Mouse (Mus musculus): ENCODE data around the gene Ankrd12.

The Ankrd12 gene

DNA sequence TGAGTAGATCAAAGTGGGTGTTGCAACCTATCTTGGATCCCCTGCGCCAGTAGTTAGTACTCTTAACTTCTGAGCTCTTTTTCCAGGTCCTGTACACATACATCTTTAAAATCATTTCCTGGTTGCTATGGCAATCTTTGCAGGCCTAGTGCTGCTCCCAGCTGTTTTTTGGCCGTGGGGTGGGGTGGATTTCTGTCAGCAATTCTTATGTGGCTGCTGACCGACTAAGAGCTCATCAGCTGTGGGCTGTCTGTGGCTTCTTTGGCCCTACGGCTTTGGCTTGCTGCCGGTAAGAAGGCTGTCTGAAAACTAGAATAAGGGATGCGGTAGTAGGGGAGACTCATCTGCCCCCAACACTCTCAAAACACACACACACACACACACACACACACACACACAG is 33.9 kb upstream of the Ankrd12 start:
- no peak for TF ChIP-seq POU5F1 (IDR thresholded peaks at IDR 0.05; ENCODE audit: borderline replicate concordance, low read length)
- TF ChIP-seq NANOG (IDR thresholded peaks at IDR 0.05; ENCODE audit: borderline replicate concordance, low read length) = no peak
- TF ChIP-seq CTCF (conservative IDR thresholded peaks at IDR 0.05; ENCODE audit: low read length) = no peak
- Histone ChIP-seq H3K27me3 (ENCODE audit: insufficient read depth, low read length) (no peaks in the 10 kb centered on the region), H3K9me3 (ENCODE audit: low read length) (no peaks in the 10 kb centered on the region)

DNA sequence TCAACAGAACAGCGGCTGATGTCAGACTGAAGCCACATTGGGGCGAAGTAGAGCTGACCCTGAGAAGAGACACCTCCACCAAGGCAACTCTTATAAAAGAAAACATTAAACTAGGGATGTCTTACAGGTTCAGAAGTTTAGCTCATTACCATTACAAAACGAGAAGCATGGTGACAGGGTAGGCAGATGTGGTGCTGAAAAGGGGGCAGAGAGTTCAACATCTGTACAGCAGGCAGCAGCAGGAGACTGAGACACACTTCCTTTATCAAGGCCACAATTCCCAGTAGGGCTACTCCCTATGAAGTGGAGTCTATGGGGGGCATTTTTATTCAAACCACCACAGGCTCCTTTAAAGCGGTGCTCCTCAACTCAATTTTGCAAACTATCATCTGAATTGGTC is 31.3 kb upstream of the Ankrd12 start:
- Histone ChIP-seq H3K36me3 (ENCODE audit: insufficient read depth, low read length) (no peaks in the 10 kb centered on the region), H3K4me3 (replicated peaks; ENCODE audit: low read length) (peak overlapping the region; percentile 32; the same call in 1 of the 2 replicates), H3K9me3 (ENCODE audit: low read length) (no peaks in the 10 kb centered on the region), H3K27me3 (ENCODE audit: insufficient read depth, low read length) (no peaks in the 10 kb centered on the region), H3K4me1 (replicated peaks; ENCODE audit: low read depth, low read length) (peaks cover 82% of the 10 kb centered on the region)
- no peak for TF ChIP-seq POU5F1 (IDR thresholded peaks at IDR 0.05; ENCODE audit: borderline replicate concordance, low read length)
- no peak for TF ChIP-seq NANOG (IDR thresholded peaks at IDR 0.05; ENCODE audit: borderline replicate concordance, low read length)
- no peak for TF ChIP-seq CTCF (conservative IDR thresholded peaks at IDR 0.05; ENCODE audit: low read length)

More for the DNA sequence above, 33.9 kb upstream of the Ankrd12 start:
- Histone ChIP-seq H3K4me1 (replicated peaks; ENCODE audit: low read depth, low read length) (peaks cover 67% of the 10 kb centered on the region), H3K4me3 (replicated peaks; ENCODE audit: low read length) (peak overlapping the region; percentile 93), H3K36me3 (ENCODE audit: insufficient read depth, low read length) (peaks cover 24% of the 10 kb centered on the region)

DNA sequence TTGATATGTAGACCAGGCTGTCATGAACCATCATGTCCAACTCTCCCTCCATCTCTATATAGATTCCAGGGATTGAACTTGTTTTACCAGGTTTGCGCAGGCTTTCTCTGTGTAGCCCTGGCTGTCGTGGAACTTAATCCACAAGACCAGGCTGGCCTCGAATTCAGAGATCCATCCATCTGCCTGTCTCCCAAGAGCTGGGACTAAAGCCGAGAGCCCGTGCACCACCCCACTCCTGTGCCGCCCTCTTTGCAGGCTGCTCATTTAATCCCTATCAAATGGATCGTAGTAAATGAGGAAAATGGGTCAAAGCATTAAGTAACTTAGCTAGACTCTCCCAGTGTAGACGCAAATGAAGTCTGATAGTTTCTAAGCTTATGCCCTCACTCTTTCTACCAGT is 30.6 kb upstream of the Ankrd12 start:
- TF ChIP-seq CTCF (conservative IDR thresholded peaks at IDR 0.05; ENCODE audit: low read length) (no peak; the same call in 1 of the 2 replicates), NANOG (IDR thresholded peaks at IDR 0.05; ENCODE audit: borderline replicate concordance, low read length) (no peak), POU5F1 (IDR thresholded peaks at IDR 0.05; ENCODE audit: borderline replicate concordance, low read length) (no peak)
- H3K4me1 ChIP-seq (replicated peaks; ENCODE audit: low read depth, low read length) = peaks cover 86% of the 10 kb centered on the region
- no peaks in the 10 kb centered on the region for H3K36me3 ChIP-seq (ENCODE audit: insufficient read depth, low read length)
- H3K4me3 ChIP-seq (replicated peaks; ENCODE audit: low read length) = peak overlapping the region; percentile 32; the same call in 1 of the 2 replicates
- no peaks in the 10 kb centered on the region for H3K27me3 ChIP-seq (ENCODE audit: insufficient read depth, low read length)
- no peaks in the 10 kb centered on the region for H3K9me3 ChIP-seq (ENCODE audit: low read length)

DNA sequence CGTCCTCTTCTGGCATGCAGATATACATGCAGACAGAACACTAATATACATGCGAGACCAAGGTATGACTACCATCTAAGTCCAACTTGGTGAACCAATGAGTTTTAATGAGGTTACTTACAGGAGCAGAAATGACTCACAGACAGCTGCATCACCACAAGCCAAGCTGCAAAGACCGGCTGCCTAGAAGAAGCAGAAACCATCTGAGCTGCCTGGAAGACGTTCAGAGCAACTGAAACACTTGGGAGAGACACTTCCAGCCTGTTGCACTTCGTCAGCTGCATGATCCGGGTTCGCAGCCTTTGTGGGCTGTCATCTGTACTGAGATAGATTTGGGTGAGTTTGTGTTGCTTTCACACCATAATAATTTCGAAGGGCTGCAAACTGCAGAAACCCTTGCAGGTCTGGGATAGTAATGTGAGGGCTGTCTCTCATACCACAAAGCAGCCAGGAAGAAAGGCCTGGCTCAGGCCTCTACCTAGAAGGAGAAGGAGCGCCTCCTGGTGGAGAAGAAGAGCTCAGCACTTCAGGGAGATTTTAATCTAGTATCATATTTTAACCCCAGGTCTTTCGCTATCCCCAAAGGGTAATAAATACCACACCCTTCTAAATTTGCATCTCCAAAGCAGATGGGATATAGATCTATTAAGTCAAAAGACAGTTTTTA is 29.8 kb upstream of the Ankrd12 start:
- Histone ChIP-seq H3K9me3 (ENCODE audit: low read length) (no peaks in the 10 kb centered on the region), H3K4me3 (replicated peaks; ENCODE audit: low read length) (no peak overlapping the region), H3K4me1 (replicated peaks; ENCODE audit: low read depth, low read length) (peaks cover 87% of the 10 kb centered on the region), H3K27me3 (ENCODE audit: insufficient read depth, low read length) (no peaks in the 10 kb centered on the region), H3K36me3 (ENCODE audit: insufficient read depth, low read length) (no peaks in the 10 kb centered on the region)
- TF ChIP-seq NANOG (IDR thresholded peaks at IDR 0.05; ENCODE audit: borderline replicate concordance, low read length) = no peak
- peak; percentile 98 for TF ChIP-seq CTCF (conservative IDR thresholded peaks at IDR 0.05; ENCODE audit: low read length)
- no peak for TF ChIP-seq POU5F1 (IDR thresholded peaks at IDR 0.05; ENCODE audit: borderline replicate concordance, low read length)

DNA sequence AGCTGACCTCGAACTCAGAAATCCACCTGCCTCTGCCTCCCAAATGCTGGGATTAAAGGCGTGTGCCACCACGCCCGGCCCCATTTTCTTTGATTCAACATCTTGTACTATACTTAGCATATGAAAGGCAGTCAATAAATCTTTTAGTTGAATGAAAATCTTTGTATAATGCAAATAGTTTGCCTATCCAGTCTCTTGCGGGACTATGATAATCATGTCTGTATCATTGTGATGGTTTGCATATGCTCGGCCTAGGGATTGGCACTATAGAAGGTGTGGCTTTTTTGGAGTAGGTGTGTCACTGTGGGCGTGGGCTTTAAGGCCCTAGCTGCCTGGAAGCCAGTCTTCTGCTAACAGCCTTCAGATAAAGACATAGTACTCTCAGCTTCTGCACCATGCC is 27.2 kb upstream of the Ankrd12 start:
- Histone ChIP-seq H3K36me3 (ENCODE audit: insufficient read depth, low read length) (peaks cover under 1% of the 10 kb centered on the region; the same call in 1 of the 2 replicates), H3K27me3 (ENCODE audit: insufficient read depth, low read length) (no peaks in the 10 kb centered on the region), H3K9me3 (ENCODE audit: low read length) (no peaks in the 10 kb centered on the region), H3K4me1 (replicated peaks; ENCODE audit: low read depth, low read length) (peaks cover 79% of the 10 kb centered on the region), H3K4me3 (replicated peaks; ENCODE audit: low read length) (0 out of 2 replicates have a peak overlapping the region, but pooled peaks have one; percentile 3)
- TF ChIP-seq CTCF (conservative IDR thresholded peaks at IDR 0.05; ENCODE audit: low read length) = no peak
- no peak for TF ChIP-seq NANOG (IDR thresholded peaks at IDR 0.05; ENCODE audit: borderline replicate concordance, low read length)
- no peak for TF ChIP-seq POU5F1 (IDR thresholded peaks at IDR 0.05; ENCODE audit: borderline replicate concordance, low read length)

DNA sequence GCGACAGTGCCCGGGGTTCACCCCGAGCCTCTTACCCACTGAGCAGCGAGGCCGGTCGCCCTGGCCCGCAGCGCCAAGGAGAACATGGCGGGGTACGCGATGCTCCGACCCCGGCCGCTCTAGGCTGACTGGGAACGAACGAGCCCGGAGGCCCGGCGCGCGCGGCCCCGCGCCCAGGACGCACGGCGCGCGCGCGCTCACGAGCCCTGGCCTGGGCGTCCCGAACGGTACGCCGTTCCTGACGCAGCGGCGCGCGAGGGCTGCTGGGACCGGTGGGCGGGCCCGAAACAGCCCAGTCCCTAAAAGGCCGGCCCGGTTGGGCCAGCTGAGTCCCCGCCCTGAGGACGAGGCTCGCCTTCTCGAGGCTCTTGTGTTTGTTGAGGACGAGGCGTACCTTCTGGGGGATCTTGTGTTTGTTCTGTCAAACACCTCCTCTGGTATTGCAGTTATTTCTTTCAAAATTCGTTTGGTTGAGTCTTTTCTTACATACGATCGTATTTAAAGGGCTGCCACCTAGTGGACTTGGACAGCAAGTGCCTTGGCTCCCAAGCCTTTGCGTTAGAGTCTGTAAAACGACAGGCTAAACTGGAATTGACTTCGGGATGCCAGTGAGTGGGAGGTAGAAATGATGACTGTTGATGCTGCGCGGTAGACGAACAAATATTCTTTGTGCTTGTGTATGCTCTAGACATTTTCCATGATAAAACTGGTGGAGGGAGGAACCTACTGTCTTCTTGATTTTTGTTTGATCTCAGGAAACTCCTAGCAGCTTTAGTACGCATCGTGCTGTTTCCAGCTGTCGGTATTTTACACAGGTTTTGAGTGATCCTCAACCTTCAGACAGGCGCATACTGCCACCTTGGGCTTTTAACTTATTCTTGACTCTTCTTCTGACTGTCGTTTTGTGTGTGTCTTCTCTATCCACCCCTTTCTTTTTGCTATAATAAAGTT is 24.8 kb upstream of the Ankrd12 start, which contains the start of gene Ndufv2:
Ndufv2 (minus strand) TSS at position 180 of the 951 bp plus-strand sequence.
- Histone ChIP-seq H3K36me3 (ENCODE audit: insufficient read depth, low read length) (peaks cover 17% of the 10 kb centered on the region), H3K27me3 (ENCODE audit: insufficient read depth, low read length) (no peaks in the 10 kb centered on the region), H3K4me3 (replicated peaks; ENCODE audit: low read length) (peak within 1 kb of the TSS; percentile 98), H3K9me3 (ENCODE audit: low read length) (no peaks in the 10 kb centered on the region), H3K4me1 (replicated peaks; ENCODE audit: low read depth, low read length) (peaks cover 68% of the 10 kb centered on the region)
- peak; percentile 97 for TF ChIP-seq CTCF (conservative IDR thresholded peaks at IDR 0.05; ENCODE audit: low read length)
- TF ChIP-seq NANOG (IDR thresholded peaks at IDR 0.05; ENCODE audit: borderline replicate concordance, low read length) = no peak
- TF ChIP-seq POU5F1 (IDR thresholded peaks at IDR 0.05; ENCODE audit: borderline replicate concordance, low read length) = no peak

DNA sequence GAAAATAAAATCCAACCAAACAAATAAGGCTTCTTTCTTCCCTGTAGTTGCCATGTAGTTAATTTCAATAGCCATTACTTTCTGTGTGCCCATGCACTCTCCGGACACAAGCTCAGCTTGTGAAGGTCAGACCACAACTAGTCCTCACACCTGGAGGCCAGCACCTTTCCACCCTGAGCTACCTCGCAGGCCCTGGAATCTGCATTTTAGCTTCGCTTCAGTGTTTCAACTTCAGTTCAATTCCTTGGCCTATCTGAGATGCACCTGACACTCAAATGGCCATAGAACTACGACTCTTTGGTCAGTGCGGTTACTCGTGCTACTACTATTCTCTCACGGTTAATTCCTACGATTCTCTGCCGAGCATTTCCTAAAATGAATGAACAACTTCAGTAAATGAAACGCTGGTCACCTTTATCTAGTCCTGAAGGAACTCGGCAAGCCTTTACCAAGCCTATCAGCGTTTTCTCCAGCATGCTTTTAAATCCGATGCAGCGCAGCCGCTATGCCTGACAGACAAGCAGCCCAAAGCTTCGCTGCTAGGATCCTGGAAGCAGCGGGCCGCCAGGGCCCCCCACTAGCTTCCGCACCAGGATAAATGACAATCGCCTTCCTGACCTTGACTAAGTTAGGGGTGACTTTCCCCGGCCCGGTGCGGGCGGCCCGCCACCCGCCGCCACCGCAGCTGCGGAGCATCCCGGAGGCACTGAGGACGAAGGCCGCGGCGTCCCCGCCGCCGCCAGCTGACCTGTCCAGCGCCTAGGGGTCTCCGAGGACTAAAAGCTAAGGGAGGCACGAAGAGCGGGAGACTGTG is 23.9 kb upstream of the Ankrd12 start:
- no peaks in the 10 kb centered on the region for H3K9me3 ChIP-seq (ENCODE audit: low read length)
- peaks cover 20% of the 10 kb centered on the region for H3K36me3 ChIP-seq (ENCODE audit: insufficient read depth, low read length)
- no peaks in the 10 kb centered on the region for H3K27me3 ChIP-seq (ENCODE audit: insufficient read depth, low read length)
- no peak for TF ChIP-seq NANOG (IDR thresholded peaks at IDR 0.05; ENCODE audit: borderline replicate concordance, low read length)
- TF ChIP-seq CTCF (conservative IDR thresholded peaks at IDR 0.05; ENCODE audit: low read length) = no peak
- no peak for TF ChIP-seq POU5F1 (IDR thresholded peaks at IDR 0.05; ENCODE audit: borderline replicate concordance, low read length)
- peak overlapping the region; percentile 98 for H3K4me3 ChIP-seq (replicated peaks; ENCODE audit: low read length)
- H3K4me1 ChIP-seq (replicated peaks; ENCODE audit: low read depth, low read length) = peaks cover 65% of the 10 kb centered on the region

Data from E14TG2a.4 (cell line).